Mouse (Mus musculus): Measurements from ENCODE around the gene Dgkg. TPM values are rescaled to one million over a fixed set of nuclear protein-coding genes. Genes with fewer than 3 reads are reported as not detected.

Dgkg gene
- polyA plus RNA-seq, 1 experiment from 2014 or later: 4.5 TPM

GRCm38 (mm10) chr16:22642054-22642453 lies 15.0 kb downstream of the Dgkg start:
- Histone ChIP-seq H3K9me3 (no peaks in the 10 kb centered on the region), H3K27ac (replicated peaks) (no peak overlapping the region), H3K27me3 (no peaks in the 10 kb centered on the region), H3K4me2 (no peak overlapping the region), H3K36me3 (no peaks in the 10 kb centered on the region), H3K4me3 (no peak overlapping the region), H3K9ac (no peak overlapping the region), H3K4me1 (replicated peaks) (no peaks in the 10 kb centered on the region)
- WGBS: 86% methylated on average over 4 of the region's 4 CpGs
- ATAC-seq (ENCODE audit: low FRiP score, low read depth): no peak

DNA sequence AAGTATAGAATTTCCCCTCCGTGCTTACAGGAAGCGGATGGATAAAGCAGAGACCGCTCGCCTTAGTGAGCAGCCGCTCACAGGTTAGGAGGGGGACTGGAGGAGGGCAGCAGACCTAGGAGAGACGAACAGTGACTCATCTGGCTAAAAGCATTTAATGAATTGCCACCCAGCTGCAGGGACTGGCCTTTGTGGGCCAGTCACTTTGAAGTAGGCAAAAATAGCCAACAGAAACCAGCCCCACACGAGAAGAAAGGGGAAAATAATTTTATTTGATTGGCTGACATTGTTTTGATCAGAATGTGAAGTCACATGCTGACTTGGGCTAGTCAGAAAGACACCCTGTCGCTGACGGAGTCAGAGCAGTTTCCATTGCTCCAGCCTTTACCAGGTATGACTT lies 15.4 kb downstream of the Dgkg start:
- WGBS: 39% methylated on average over 9 of the region's 9 CpGs
- ATAC-seq (ENCODE audit: low FRiP score, low read depth): no peak
- no peak overlapping the region for H3K4me2 ChIP-seq

GRCm38 (mm10) chr16:22637311-22637710 lies 19.7 kb downstream of the Dgkg start:
- Histone ChIP-seq H3K4me3 (no peak overlapping the region), H3K36me3 (no peaks in the 10 kb centered on the region), H3K9me3 (no peaks in the 10 kb centered on the region), H3K4me1 (replicated peaks) (no peaks in the 10 kb centered on the region), H3K27ac (replicated peaks) (no peak overlapping the region), H3K27me3 (no peaks in the 10 kb centered on the region), H3K9ac (no peak overlapping the region), H3K4me2 (no peak overlapping the region)
- ATAC-seq (ENCODE audit: low FRiP score, low read depth): no peak
- WGBS: 41% methylated on average over 3 of the region's 3 CpGs

More for the DNA sequence above, 15.4 kb downstream of the Dgkg start:
- Histone ChIP-seq H3K9ac (no peak overlapping the region), H3K4me3 (no peak overlapping the region), H3K9me3 (no peaks in the 10 kb centered on the region), H3K27me3 (no peaks in the 10 kb centered on the region), H3K36me3 (no peaks in the 10 kb centered on the region), H3K4me1 (replicated peaks) (no peaks in the 10 kb centered on the region), H3K27ac (replicated peaks) (no peak overlapping the region)

- WGBS: 69% methylated on average over 8 of the region's 8 CpGs
- Histone ChIP-seq H3K36me3 (no peaks in the 10 kb centered on the region), H3K27ac (replicated peaks) (no peak overlapping the region), H3K9ac (no peak overlapping the region), H3K4me3 (no peak overlapping the region), H3K4me2 (no peak overlapping the region), H3K4me1 (replicated peaks) (no peaks in the 10 kb centered on the region), H3K27me3 (no peaks in the 10 kb centered on the region), H3K9me3 (no peaks in the 10 kb centered on the region)
- ATAC-seq (ENCODE audit: low FRiP score, low read depth): no peak
These were observed 21.3 kb downstream of the Dgkg start for GRCm38 (mm10) chr16:22635706-22636105.

GRCm38 (mm10) chr16:22633063-22633462 lies 24.0 kb downstream of the Dgkg start:
- Histone ChIP-seq H3K36me3 (no peaks in the 10 kb centered on the region), H3K27me3 (no peaks in the 10 kb centered on the region), H3K9me3 (no peaks in the 10 kb centered on the region), H3K4me3 (no peak overlapping the region), H3K27ac (replicated peaks) (no peak overlapping the region), H3K4me2 (no peak overlapping the region), H3K4me1 (replicated peaks) (no peaks in the 10 kb centered on the region), H3K9ac (no peak overlapping the region)
- ATAC-seq (ENCODE audit: low FRiP score, low read depth): no peak
- WGBS: 88% methylated on average over 4 of the region's 4 CpGs

GRCm38 (mm10) chr16:22630351-22630750 lies 26.7 kb downstream of the Dgkg start:
- no peak overlapping the region for H3K27ac ChIP-seq (replicated peaks)
- no peaks in the 10 kb centered on the region for H3K36me3 ChIP-seq
- no peaks in the 10 kb centered on the region for H3K9me3 ChIP-seq
- H3K4me1 ChIP-seq (replicated peaks): no peaks in the 10 kb centered on the region
- no peak overlapping the region for H3K4me3 ChIP-seq
- 75% methylated on average over 4 of the region's 4 CpGs for WGBS
- ATAC-seq (ENCODE audit: low FRiP score, low read depth): no peak
- H3K27me3 ChIP-seq: no peaks in the 10 kb centered on the region
- H3K9ac ChIP-seq: no peak overlapping the region
- no peak overlapping the region for H3K4me2 ChIP-seq

GRCm38 (mm10) chr16:22629900-22630299 lies 27.1 kb downstream of the Dgkg start:
- H3K27me3 ChIP-seq: no peaks in the 10 kb centered on the region
- 88% methylated on average over 4 of the region's 4 CpGs for WGBS
- no peak overlapping the region for H3K27ac ChIP-seq (replicated peaks)
- H3K9me3 ChIP-seq: no peaks in the 10 kb centered on the region
- H3K4me1 ChIP-seq (replicated peaks): no peaks in the 10 kb centered on the region
- no peak overlapping the region for H3K4me3 ChIP-seq
- ATAC-seq (ENCODE audit: low FRiP score, low read depth): no peak
- H3K36me3 ChIP-seq: no peaks in the 10 kb centered on the region
- H3K4me2 ChIP-seq: no peak overlapping the region
- H3K9ac ChIP-seq: no peak overlapping the region

DNA sequence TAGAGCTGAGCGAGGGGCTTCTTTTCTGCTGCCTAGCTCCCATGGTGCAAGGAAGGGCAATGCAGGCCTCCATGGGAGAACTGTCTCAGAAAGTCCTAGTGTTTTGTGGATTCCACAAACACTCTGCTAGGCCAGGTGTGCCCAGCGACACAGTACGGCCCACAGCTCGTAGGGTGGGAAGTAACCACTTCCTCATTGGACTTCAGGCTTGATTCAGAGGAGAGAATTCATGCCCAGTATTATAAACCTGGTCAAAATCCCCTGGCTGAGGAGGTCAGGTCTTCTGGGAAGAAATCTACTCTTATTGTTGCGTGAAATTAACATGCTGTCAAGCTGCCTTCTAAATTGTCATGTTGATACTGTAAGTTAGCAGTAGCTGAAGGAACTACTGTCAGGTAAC lies 31.0 kb downstream of the Dgkg start:
- H3K4me3 ChIP-seq: no peak overlapping the region
- no peaks in the 10 kb centered on the region for H3K4me1 ChIP-seq (replicated peaks)
- no peaks in the 10 kb centered on the region for H3K36me3 ChIP-seq
- no peak overlapping the region for H3K4me2 ChIP-seq
- H3K27me3 ChIP-seq: no peaks in the 10 kb centered on the region
- H3K9ac ChIP-seq: no peak overlapping the region
- 92% methylated on average over 5 of the region's 5 CpGs for WGBS
- no peak for ATAC-seq (ENCODE audit: low FRiP score, low read depth)
- H3K27ac ChIP-seq (replicated peaks): no peak overlapping the region
- no peaks in the 10 kb centered on the region for H3K9me3 ChIP-seq

GRCm38 (mm10) chr16:22625412-22625811 lies 31.6 kb downstream of the Dgkg start:
- no peak overlapping the region for H3K9ac ChIP-seq
- no peaks in the 10 kb centered on the region for H3K4me1 ChIP-seq (replicated peaks)
- no peak overlapping the region for H3K4me2 ChIP-seq
- no peaks in the 10 kb centered on the region for H3K9me3 ChIP-seq
- no peak overlapping the region for H3K27ac ChIP-seq (replicated peaks)
- ATAC-seq (ENCODE audit: low FRiP score, low read depth): no peak
- no peak overlapping the region for H3K4me3 ChIP-seq
- WGBS: 82% methylated on average over 5 of the region's 5 CpGs
- H3K27me3 ChIP-seq: no peaks in the 10 kb centered on the region
- H3K36me3 ChIP-seq: no peaks in the 10 kb centered on the region

- WGBS: 43% methylated on average over 9 of the region's 9 CpGs
- H3K9me3 ChIP-seq: no peaks in the 10 kb centered on the region
- no peak overlapping the region for H3K4me3 ChIP-seq
- no peaks in the 10 kb centered on the region for H3K4me1 ChIP-seq (replicated peaks)
- no peak overlapping the region for H3K27ac ChIP-seq (replicated peaks)
- H3K27me3 ChIP-seq: no peaks in the 10 kb centered on the region
- no peak for ATAC-seq (ENCODE audit: low FRiP score, low read depth)
- no peak overlapping the region for H3K9ac ChIP-seq
- H3K4me2 ChIP-seq: no peak overlapping the region
- no peaks in the 10 kb centered on the region for H3K36me3 ChIP-seq
These were observed 34.7 kb downstream of the Dgkg start for GRCm38 (mm10) chr16:22622286-22622685.

GRCm38 (mm10) chr16:22621299-22621920 lies 35.6 kb downstream of the Dgkg start:
- ATAC-seq (ENCODE audit: low FRiP score, low read depth): no peak
- WGBS: 89% methylated on average over 13 of the region's 13 CpGs
- no peak overlapping the region for H3K4me2 ChIP-seq
- no peak overlapping the region for H3K4me3 ChIP-seq
- no peaks in the 10 kb centered on the region for H3K27me3 ChIP-seq
- H3K4me1 ChIP-seq (replicated peaks): no peaks in the 10 kb centered on the region
- H3K9ac ChIP-seq: no peak overlapping the region
- H3K27ac ChIP-seq (replicated peaks): no peak overlapping the region
- no peaks in the 10 kb centered on the region for H3K9me3 ChIP-seq
- no peaks in the 10 kb centered on the region for H3K36me3 ChIP-seq

GRCm38 (mm10) chr16:22618424-22619056 lies 38.5 kb downstream of the Dgkg start:
- Histone ChIP-seq H3K9ac (no peak overlapping the region), H3K4me1 (replicated peaks) (no peaks in the 10 kb centered on the region), H3K27me3 (no peaks in the 10 kb centered on the region), H3K36me3 (no peaks in the 10 kb centered on the region), H3K4me3 (no peak overlapping the region), H3K4me2 (no peak overlapping the region), H3K27ac (replicated peaks) (no peak overlapping the region), H3K9me3 (no peaks in the 10 kb centered on the region)
- ATAC-seq (ENCODE audit: low FRiP score, low read depth): peak; percentile 38; the same call in 1 of the 2 replicates
- WGBS: 76% methylated on average over 8 of the region's 8 CpGs

DNA sequence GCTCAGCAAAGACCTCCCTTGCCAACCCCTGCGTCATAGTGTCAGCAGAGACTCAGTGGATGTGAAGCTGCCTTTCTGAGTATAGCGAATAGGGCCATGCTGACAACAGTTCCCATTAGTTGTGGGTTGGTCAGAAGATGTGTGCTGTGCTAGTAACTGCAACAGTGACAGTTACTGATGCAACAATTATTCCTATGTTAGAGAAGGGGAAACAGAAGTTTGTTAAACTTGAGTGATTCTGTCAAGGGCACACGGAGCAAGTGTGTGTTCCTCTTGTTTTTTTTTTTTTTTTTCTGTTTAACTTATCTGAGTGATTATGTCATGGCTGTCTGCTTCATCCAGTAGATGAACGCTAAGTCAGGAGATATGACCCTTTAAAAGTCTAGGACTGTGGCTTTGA lies 41.2 kb downstream of the Dgkg start:
- no peak for ATAC-seq (ENCODE audit: low FRiP score, low read depth)
- no peaks in the 10 kb centered on the region for H3K27me3 ChIP-seq

More for the DNA sequence above, 41.2 kb downstream of the Dgkg start:
- Histone ChIP-seq H3K36me3 (no peaks in the 10 kb centered on the region), H3K4me3 (no peak overlapping the region), H3K4me2 (no peak overlapping the region), H3K9me3 (no peaks in the 10 kb centered on the region), H3K27ac (replicated peaks) (no peak overlapping the region), H3K9ac (no peak overlapping the region), H3K4me1 (replicated peaks) (no peaks in the 10 kb centered on the region)
- WGBS: 90% methylated on average over 4 of the region's 4 CpGs
